Mouse (Mus musculus) hindbrain, embryonic 12.5 days (tissue): ENCODE data around the gene E2f7. TPM values are rescaled to one million over a fixed set of nuclear protein-coding genes. Genes with fewer than 3 reads are reported as not detected.
A peak's percentile ranks its signal among the peaks of the same experiment; 100 is the strongest.

Experiments used
- ATAC-seq: fragments of 200-750 bp; cut with Nextera tagmentation; 2 replicates; pipeline ENCODE4 v1.8.0; 2017; ENCODE audit warnings: moderate TSS enrichment; ENCODE audit not compliant: low FRiP score
- H3K27ac ChIP-seq: fragments of 300-500 bp; sonication (generic); 2 replicates; pipeline ENCODE4 v1.5.1; 2016; ENCODE audit warnings: mild to moderate bottlenecking
- H3K27me3 ChIP-seq: fragments of 300-500 bp; sonication (generic); 2 replicates; pipeline ENCODE4 v1.6.1; 2016; ENCODE audit warnings: mild to moderate bottlenecking
- H3K36me3 ChIP-seq: fragments of 300-500 bp; sonication (generic); 2 replicates; pipeline ENCODE4 v1.6.1; 2016; ENCODE audit warnings: mild to moderate bottlenecking
- H3K4me1 ChIP-seq: fragments of 300-500 bp; sonication (generic); 2 replicates; pipeline ENCODE4 v1.6.1; 2016
- H3K4me2 ChIP-seq: fragments of 300-500 bp; sonication (generic); replicated peaks from 2 replicates; pipeline ENCODE4 v1.6.1; 2016; ENCODE audit warnings: mild to moderate bottlenecking
- H3K4me3 ChIP-seq: fragments of 300-500 bp; sonication (generic); 2 replicates; pipeline ENCODE4 v1.5.1; 2016; ENCODE audit warnings: mild to moderate bottlenecking
- H3K9ac ChIP-seq: fragments of 300-500 bp; sonication (generic); 2 replicates; pipeline ENCODE4 v1.6.1; 2016; ENCODE audit warnings: mild to moderate bottlenecking, moderate library complexity
- H3K9me3 ChIP-seq: fragments of 300-500 bp; sonication (generic); replicated peaks from 2 replicates; pipeline ENCODE4 v1.6.1; 2016; ENCODE audit warnings: mild to moderate bottlenecking
- WGBS: fragments of 180-500 bp; shearing (Covaris S2); methylation state at CpG from one replicate; pipeline ENCODE4 v1.1.7; 2016; 5-methylcytosine and 5-hydroxymethylcytosine counted together
- polyA plus RNA-seq: library from polyadenylated mRNA; unstranded; fragments of >200 nt; fragmentation: Nextera tagmentation; extraction: Ambion mirVana; gene quantifications from 2 replicates; pipeline ENCODE4 v1.2.1, GENCODE M21; 2016

E2f7 gene
- polyA plus RNA-seq, result 22.5 and 26.5 TPM in 2 replicates

GRCm38 (mm10) chr10:110744686-110745639 lies at the start of gene E2f7:
Gene E2f7 (plus strand): TSS chr10:110745439.
- peak within 1 kb of the TSS; percentile 84 for H3K27ac ChIP-seq
- peak within 1 kb of the TSS; percentile 81 for H3K4me3 ChIP-seq
- peaks cover 9% of the 10 kb centered on the region; the same call in 1 of the 2 replicates for H3K36me3 ChIP-seq
- under 1% methylated on average over 94 of the region's 98 CpGs for WGBS
- H3K9ac ChIP-seq, result peak within 1 kb of the TSS; percentile 87
- peak; percentile 99 for ATAC-seq
- no peaks in the 10 kb centered on the region for H3K27me3 ChIP-seq
- peaks cover 13% of the 10 kb centered on the region for H3K4me1 ChIP-seq
- H3K9me3 ChIP-seq, result no peaks in the 10 kb centered on the region
- H3K4me2 ChIP-seq, result peak within 1 kb of the TSS; percentile 93

GRCm38 (mm10) chr10:110701276-110701675 lies 44.0 kb upstream of the E2f7 start:
- WGBS, result 77% methylated on average over 1 of the region's 1 CpGs
- H3K4me2 ChIP-seq, result no peak overlapping the region
- H3K9ac ChIP-seq, result no peak overlapping the region
- H3K27ac ChIP-seq, result no peak overlapping the region
- H3K4me1 ChIP-seq, result no peaks in the 10 kb centered on the region
- ATAC-seq, result no peak
- no peaks in the 10 kb centered on the region for H3K27me3 ChIP-seq
- H3K36me3 ChIP-seq, result no peaks in the 10 kb centered on the region
- H3K9me3 ChIP-seq, result no peaks in the 10 kb centered on the region
- H3K4me3 ChIP-seq, result no peak overlapping the region

- H3K4me2 ChIP-seq, result no peak overlapping the region
- H3K4me1 ChIP-seq, result no peaks in the 10 kb centered on the region
- no peaks in the 10 kb centered on the region for H3K27me3 ChIP-seq
- 49% methylated on average over 9 of the region's 9 CpGs for WGBS
- H3K4me3 ChIP-seq, result no peak overlapping the region
- no peaks in the 10 kb centered on the region for H3K36me3 ChIP-seq
- H3K9me3 ChIP-seq, result no peaks in the 10 kb centered on the region
- no peak overlapping the region for H3K9ac ChIP-seq
- no peak for ATAC-seq
- H3K27ac ChIP-seq, result no peak overlapping the region
These were observed 39.6 kb upstream of the E2f7 start for GRCm38 (mm10) chr10:110705672-110706071.

GRCm38 (mm10) chr10:110707390-110708113 lies 37.7 kb upstream of the E2f7 start:
- Histone ChIP-seq H3K4me3 (no peak overlapping the region), H3K4me2 (no peak overlapping the region), H3K27me3 (no peaks in the 10 kb centered on the region), H3K4me1 (no peaks in the 10 kb centered on the region), H3K27ac (no peak overlapping the region), H3K9me3 (no peaks in the 10 kb centered on the region), H3K36me3 (no peaks in the 10 kb centered on the region), H3K9ac (no peak overlapping the region)
- no peak for ATAC-seq
- 54% methylated on average over 16 of the region's 16 CpGs for WGBS

- no peak for ATAC-seq
- Histone ChIP-seq H3K9me3 (no peaks in the 10 kb centered on the region), H3K4me1 (no peaks in the 10 kb centered on the region), H3K4me3 (no peak overlapping the region), H3K36me3 (no peaks in the 10 kb centered on the region), H3K9ac (no peak overlapping the region), H3K4me2 (no peak overlapping the region), H3K27ac (no peak overlapping the region), H3K27me3 (no peaks in the 10 kb centered on the region)
- WGBS, result 68% methylated on average over 10 of the region's 10 CpGs
These were observed 28.4 kb upstream of the E2f7 start for GRCm38 (mm10) chr10:110716887-110717286.

GRCm38 (mm10) chr10:110726431-110726830 lies 18.8 kb upstream of the E2f7 start:
- no peak overlapping the region for H3K9ac ChIP-seq
- H3K36me3 ChIP-seq, result no peaks in the 10 kb centered on the region
- no peaks in the 10 kb centered on the region for H3K27me3 ChIP-seq
- no peak overlapping the region for H3K4me2 ChIP-seq
- no peak for ATAC-seq
- 81% methylated on average over 15 of the region's 15 CpGs for WGBS
- no peaks in the 10 kb centered on the region for H3K4me1 ChIP-seq
- H3K27ac ChIP-seq, result no peak overlapping the region
- H3K4me3 ChIP-seq, result no peak overlapping the region
- no peaks in the 10 kb centered on the region for H3K9me3 ChIP-seq

GRCm38 (mm10) chr10:110727816-110728215 lies 17.4 kb upstream of the E2f7 start:
- Histone ChIP-seq H3K4me1 (no peaks in the 10 kb centered on the region), H3K4me2 (no peak overlapping the region), H3K9ac (no peak overlapping the region), H3K27me3 (no peaks in the 10 kb centered on the region), H3K4me3 (no peak overlapping the region), H3K36me3 (no peaks in the 10 kb centered on the region), H3K9me3 (no peaks in the 10 kb centered on the region), H3K27ac (no peak overlapping the region)
- ATAC-seq, result no peak
- WGBS, result 59% methylated on average over 4 of the region's 4 CpGs

- ATAC-seq, result peak; percentile 56
- H3K27ac ChIP-seq, result no peak overlapping the region
- no peak overlapping the region for H3K4me3 ChIP-seq
- no peak overlapping the region for H3K4me2 ChIP-seq
- no peaks in the 10 kb centered on the region for H3K27me3 ChIP-seq
- 25% methylated on average over 6 of the region's 6 CpGs for WGBS
- no peaks in the 10 kb centered on the region for H3K9me3 ChIP-seq
- no peak overlapping the region for H3K9ac ChIP-seq
- no peaks in the 10 kb centered on the region for H3K4me1 ChIP-seq
- no peaks in the 10 kb centered on the region for H3K36me3 ChIP-seq
These were observed 11.9 kb upstream of the E2f7 start for GRCm38 (mm10) chr10:110733343-110733742.

- 82% methylated on average over 6 of the region's 6 CpGs for WGBS
- no peak for ATAC-seq
- Histone ChIP-seq H3K4me3 (no peak overlapping the region), H3K36me3 (0 out of 2 replicates have a peak, but pooled peaks cover 5% of the 10 kb centered on the region), H3K9me3 (no peaks in the 10 kb centered on the region), H3K4me1 (peaks cover 13% of the 10 kb centered on the region), H3K4me2 (no peak overlapping the region), H3K9ac (no peak overlapping the region), H3K27me3 (no peaks in the 10 kb centered on the region), H3K27ac (no peak overlapping the region)
These were observed 1.5 kb upstream of the E2f7 start for GRCm38 (mm10) chr10:110743701-110744100.

- Histone ChIP-seq H3K36me3 (0 out of 2 replicates have a peak, but pooled peaks cover 5% of the 10 kb centered on the region), H3K27ac (no peak overlapping the region), H3K9me3 (no peaks in the 10 kb centered on the region), H3K27me3 (no peaks in the 10 kb centered on the region), H3K4me1 (peaks cover 13% of the 10 kb centered on the region), H3K4me3 (no peak overlapping the region), H3K9ac (no peak overlapping the region), H3K4me2 (peak overlapping the region; percentile 93)
- ATAC-seq, result no peak
- 74% methylated on average over 12 of the region's 12 CpGs for WGBS
These were observed 1.1 kb upstream of the E2f7 start for GRCm38 (mm10) chr10:110744120-110744519.

GRCm38 (mm10) chr10:110745640-110746032 lies 397 bp downstream of the E2f7 start:
- Histone ChIP-seq H3K4me3 (peak overlapping the region; percentile 81), H3K36me3 (peaks cover 12% of the 10 kb centered on the region; the same call in 1 of the 2 replicates), H3K4me2 (peak overlapping the region; percentile 93), H3K9me3 (no peaks in the 10 kb centered on the region), H3K4me1 (peaks cover 13% of the 10 kb centered on the region), H3K27me3 (no peaks in the 10 kb centered on the region), H3K9ac (peak overlapping the region; percentile 87), H3K27ac (peak overlapping the region; percentile 84)
- under 1% methylated on average over 23 of the region's 23 CpGs for WGBS
- no peak for ATAC-seq

GRCm38 (mm10) chr10:110749081-110749480 lies 3.8 kb downstream of the E2f7 start:
- no peaks in the 10 kb centered on the region for H3K27me3 ChIP-seq
- no peaks in the 10 kb centered on the region for H3K9me3 ChIP-seq
- no peak for ATAC-seq
- no peak overlapping the region for H3K4me2 ChIP-seq
- no peak overlapping the region for H3K9ac ChIP-seq
- H3K27ac ChIP-seq, result no peak overlapping the region
- WGBS, result 91% methylated on average over 9 of the region's 9 CpGs
- H3K4me1 ChIP-seq, result peaks cover 13% of the 10 kb centered on the region
- H3K36me3 ChIP-seq, result peaks cover 41% of the 10 kb centered on the region
- H3K4me3 ChIP-seq, result no peak overlapping the region
